Mouse (Mus musculus) forebrain, embryonic 12.5 days (tissue): ENCODE data around the gene Alkbh3. TPM values are rescaled to one million over a fixed set of nuclear protein-coding genes. Genes with fewer than 3 reads are reported as not detected.

Experiments
- ATAC-seq: fragments of 200-750 bp; cut with Nextera tagmentation; 2 replicates; pipeline ENCODE4 v1.8.0; 2017; ENCODE audit warnings: moderate TSS enrichment; ENCODE audit not compliant: low FRiP score
- H3K27ac ChIP-seq: fragments of 300-500 bp; sonication (generic); 2 replicates; pipeline ENCODE4 v1.5.1; 2016; ENCODE audit warnings: mild to moderate bottlenecking
- H3K27me3 ChIP-seq: fragments of 300-500 bp; sonication (generic); 2 replicates; pipeline ENCODE4 v1.6.1; 2016; ENCODE audit warnings: mild to moderate bottlenecking
- H3K36me3 ChIP-seq: fragments of 300-500 bp; sonication (generic); replicated peaks from 2 replicates; pipeline ENCODE4 v1.6.1; 2016; ENCODE audit warnings: mild to moderate bottlenecking
- H3K4me1 ChIP-seq: fragments of 300-500 bp; sonication (generic); 2 replicates; pipeline ENCODE4 v1.6.1; 2016
- H3K4me2 ChIP-seq: fragments of 300-500 bp; sonication (generic); 2 replicates; pipeline ENCODE4 v1.6.1; 2016; ENCODE audit warnings: mild to moderate bottlenecking, moderate library complexity
- H3K4me3 ChIP-seq: fragments of 300-500 bp; sonication (generic); replicated peaks from 2 replicates; pipeline ENCODE4 v1.5.1; 2016; ENCODE audit warnings: mild to moderate bottlenecking
- H3K9ac ChIP-seq: fragments of 300-500 bp; sonication (generic); 2 replicates; pipeline ENCODE4 v1.6.1; 2016; ENCODE audit warnings: mild to moderate bottlenecking
- H3K9me3 ChIP-seq: fragments of 300-500 bp; sonication (generic); 2 replicates; pipeline ENCODE4 v1.6.1; 2016
- WGBS: fragments of 180-500 bp; shearing (Covaris S2); methylation state at CpG from one replicate; pipeline ENCODE4 v1.1.7; 2016; 5-methylcytosine and 5-hydroxymethylcytosine counted together
- polyA plus RNA-seq: library from polyadenylated mRNA; unstranded; fragments of >200 nt; fragmentation: Nextera tagmentation; extraction: Ambion mirVana; gene quantifications from 2 replicates; pipeline ENCODE4 v1.2.1, GENCODE M21; 2016

Gene Alkbh3
- polyA plus RNA-seq, 1 experiment from 2014 or later: 52.3 TPM

GRCm38 (mm10) chr2:93988440-93988839 lies 22.2 kb downstream of the Alkbh3 start:
- Histone ChIP-seq H3K9ac (no peak overlapping the region), H3K27me3 (no peaks in the 10 kb centered on the region), H3K9me3 (no peaks in the 10 kb centered on the region), H3K36me3 (peaks cover 57% of the 10 kb centered on the region), H3K4me1 (peaks cover 14% of the 10 kb centered on the region), H3K4me2 (no peak overlapping the region), H3K27ac (no peak overlapping the region), H3K4me3 (no peak overlapping the region)
- no peak for ATAC-seq
- WGBS: 100% methylated on average over 2 of the region's 2 CpGs

- Histone ChIP-seq H3K9ac (no peak overlapping the region), H3K36me3 (peaks cover 45% of the 10 kb centered on the region), H3K27me3 (no peaks in the 10 kb centered on the region), H3K9me3 (no peaks in the 10 kb centered on the region), H3K4me3 (no peak overlapping the region), H3K4me2 (no peak overlapping the region), H3K27ac (no peak overlapping the region), H3K4me1 (peaks cover under 1% of the 10 kb centered on the region; the same call in 1 of the 2 replicates)
- 90% methylated on average over 4 of the region's 4 CpGs for WGBS
- ATAC-seq: no peak
Measured at GRCm38 (mm10) chr2:93982457-93983235, 28.0 kb downstream of the Alkbh3 start.

GRCm38 (mm10) chr2:93979249-93980120 lies 31.1 kb downstream of the Alkbh3 start:
- Histone ChIP-seq H3K27ac (no peak overlapping the region), H3K4me3 (no peak overlapping the region), H3K4me2 (no peak overlapping the region), H3K27me3 (no peaks in the 10 kb centered on the region; the same call in 1 of the 2 replicates), H3K9me3 (no peaks in the 10 kb centered on the region), H3K9ac (no peak overlapping the region), H3K4me1 (peaks cover 28% of the 10 kb centered on the region), H3K36me3 (peaks cover 40% of the 10 kb centered on the region)
- no peak for ATAC-seq
- 93% methylated on average over 7 of the region's 7 CpGs for WGBS

GRCm38 (mm10) chr2:93976436-93977252 lies 34.0 kb downstream of the Alkbh3 start:
- peak overlapping the region; percentile 60; the same call in 1 of the 2 replicates for H3K27ac ChIP-seq
- ATAC-seq: peak; percentile 84
- WGBS: 2% methylated on average over 37 of the region's 37 CpGs
- H3K4me1 ChIP-seq: peaks cover 28% of the 10 kb centered on the region
- H3K4me2 ChIP-seq: peak overlapping the region; percentile 65
- peaks cover 23% of the 10 kb centered on the region for H3K36me3 ChIP-seq
- peak overlapping the region; percentile 39 for H3K4me3 ChIP-seq
- H3K27me3 ChIP-seq: no peaks in the 10 kb centered on the region; the same call in 1 of the 2 replicates
- peak overlapping the region; percentile 51 for H3K9ac ChIP-seq
- H3K9me3 ChIP-seq: no peaks in the 10 kb centered on the region

- peak overlapping the region; percentile 51 for H3K9ac ChIP-seq
- ATAC-seq: peak; percentile 14; the same call in 1 of the 2 replicates
- H3K27ac ChIP-seq: peak overlapping the region; percentile 60; the same call in 1 of the 2 replicates
- peaks cover 28% of the 10 kb centered on the region for H3K4me1 ChIP-seq
- no peaks in the 10 kb centered on the region for H3K9me3 ChIP-seq
- 22% methylated on average over 21 of the region's 21 CpGs for WGBS
- no peaks in the 10 kb centered on the region; the same call in 1 of the 2 replicates for H3K27me3 ChIP-seq
- peak overlapping the region; percentile 65 for H3K4me2 ChIP-seq
- H3K36me3 ChIP-seq: peaks cover 14% of the 10 kb centered on the region
- H3K4me3 ChIP-seq: peak overlapping the region; percentile 39
Measured at GRCm38 (mm10) chr2:93975526-93976435, 34.8 kb downstream of the Alkbh3 start.

- Histone ChIP-seq H3K9me3 (no peaks in the 10 kb centered on the region), H3K36me3 (peaks cover 7% of the 10 kb centered on the region), H3K9ac (no peak overlapping the region), H3K27ac (no peak overlapping the region), H3K4me2 (no peak overlapping the region), H3K4me1 (peaks cover 28% of the 10 kb centered on the region), H3K27me3 (no peaks in the 10 kb centered on the region; the same call in 1 of the 2 replicates), H3K4me3 (no peak overlapping the region)
- WGBS: 42% methylated on average over 7 of the region's 7 CpGs
- ATAC-seq: 0 out of 2 replicates have a peak, but pooled peaks have one; percentile 15
Measured at GRCm38 (mm10) chr2:93975041-93975440, 35.6 kb downstream of the Alkbh3 start.

- no peak overlapping the region for H3K4me3 ChIP-seq
- 86% methylated on average over 3 of the region's 3 CpGs for WGBS
- no peak for ATAC-seq
- no peak overlapping the region for H3K4me2 ChIP-seq
- H3K9ac ChIP-seq: no peak overlapping the region
- H3K27ac ChIP-seq: no peak overlapping the region
- no peaks in the 10 kb centered on the region; the same call in 1 of the 2 replicates for H3K27me3 ChIP-seq
- no peaks in the 10 kb centered on the region for H3K9me3 ChIP-seq
- no peaks in the 10 kb centered on the region for H3K36me3 ChIP-seq
- H3K4me1 ChIP-seq: peaks cover 18% of the 10 kb centered on the region
Measured at GRCm38 (mm10) chr2:93971647-93972046, 39.0 kb downstream of the Alkbh3 start.

- H3K4me2 ChIP-seq: no peak overlapping the region
Measured at GRCm38 (mm10) chr2:93964494-93965160, 46.0 kb downstream of the Alkbh3 start.

GRCm38 (mm10) chr2:93963802-93964201 lies 46.8 kb downstream of the Alkbh3 start:
- WGBS: 78% methylated on average over 1 of the region's 1 CpGs

More at GRCm38 (mm10) chr2:93964494-93965160, 46.0 kb downstream of the Alkbh3 start:
- 27% methylated on average over 7 of the region's 7 CpGs for WGBS
- Histone ChIP-seq H3K27me3 (no peaks in the 10 kb centered on the region; the same call in 1 of the 2 replicates), H3K27ac (peak overlapping the region; percentile 27; the same call in 1 of the 2 replicates), H3K9ac (no peak overlapping the region), H3K36me3 (no peaks in the 10 kb centered on the region), H3K9me3 (no peaks in the 10 kb centered on the region), H3K4me1 (peaks cover 14% of the 10 kb centered on the region), H3K4me3 (no peak overlapping the region)
- ATAC-seq: peak; percentile 53; the same call in 1 of the 2 replicates

GRCm38 (mm10) chr2:93961716-93962115 lies 48.9 kb downstream of the Alkbh3 start:
- Histone ChIP-seq H3K27ac (no peak overlapping the region), H3K4me1 (peaks cover 31% of the 10 kb centered on the region), H3K4me3 (no peak overlapping the region), H3K36me3 (no peaks in the 10 kb centered on the region), H3K9me3 (no peaks in the 10 kb centered on the region), H3K4me2 (no peak overlapping the region), H3K27me3 (peaks cover 7% of the 10 kb centered on the region; the same call in 1 of the 2 replicates), H3K9ac (no peak overlapping the region)
- no peak for ATAC-seq
- WGBS: 81% methylated on average over 8 of the region's 8 CpGs

More at GRCm38 (mm10) chr2:93963802-93964201, 46.8 kb downstream of the Alkbh3 start:
- Histone ChIP-seq H3K9ac (no peak overlapping the region), H3K4me1 (peaks cover 14% of the 10 kb centered on the region), H3K4me2 (no peak overlapping the region), H3K27me3 (no peaks in the 10 kb centered on the region; the same call in 1 of the 2 replicates), H3K36me3 (no peaks in the 10 kb centered on the region), H3K4me3 (no peak overlapping the region), H3K27ac (no peak overlapping the region), H3K9me3 (no peaks in the 10 kb centered on the region)
- no peak for ATAC-seq
